Mouse (Mus musculus) lung, adult 2 months (tissue): ENCODE data around the gene Bax. TPM values are rescaled to one million over a fixed set of nuclear protein-coding genes. Genes with fewer than 3 reads are reported as not detected.

ENCODE experiments used
- DNase-seq: peaks from one replicate; pipeline ENCODE4 v3.0.0; 2022
- H3K4me1 ChIP-seq: fragments of 200-500 bp; 2 replicates; pipeline ENCODE4 v1.6.1; 2011; ENCODE audit warnings: low read length; ENCODE audit not compliant: control insufficient read depth, insufficient read depth
- H3K4me3 ChIP-seq: fragments of 200-500 bp; replicated peaks from 2 replicates; pipeline ENCODE3; 2011; ENCODE audit warnings: low read depth, mild to moderate bottlenecking, control low read depth, low read length; ENCODE audit errors: extremely low read depth
- CTCF ChIP-seq: fragments of 200-500 bp; IDR thresholded peaks from 2 replicates; pipeline ENCODE4 v1.5.1; 2011; ENCODE audit warnings: mild to moderate bottlenecking, low read length, control low read depth; ENCODE audit not compliant: insufficient read depth
- POLR2A ChIP-seq: fragments of 200-500 bp; IDR thresholded peaks from 2 replicates; pipeline ENCODE4 v1.6.1; 2011; ENCODE audit warnings: low read depth, mild to moderate bottlenecking, control low read depth, low read length, borderline replicate concordance; ENCODE audit errors: extremely low read depth
- WGBS: fragments of 180-500 bp; shearing (Covaris S2); methylation state at CpG from one replicate; pipeline ENCODE4 v1.1.7; 2018; 5-methylcytosine and 5-hydroxymethylcytosine counted together
- polyA plus RNA-seq: library from polyadenylated mRNA; depleted of rRNA; stranded (reverse); fragments of >200 nt; gene quantifications from 2 replicates; pipeline ENCODE4 v1.2.3, GENCODE M21; 2012; rRNA removed

Bax gene
- 117 and 128 TPM in 2 replicates for polyA plus RNA-seq

GRCm38 (mm10) chr7:45466283-45467089, at the start of gene Bax:
TSS of gene Bax (minus strand) at chr7:45466898.
- DNase-seq: peak; percentile 90
- Histone ChIP-seq H3K4me3 (peak within 1 kb of the TSS; percentile 78), H3K4me1 (peaks cover 7% of the 10 kb centered on the region)
- TF ChIP-seq POLR2A (peak; percentile 78; the same call in 1 of the 2 replicates), CTCF (no peak)
- under 1% methylated on average over 58 of the region's 58 CpGs for WGBS

GRCm38 (mm10) chr7:45515436-45515835, 48.7 kb upstream of the Bax start:
- no peaks in the 10 kb centered on the region for H3K4me1 ChIP-seq

GRCm38 (mm10) chr7:45514411-45514810, 47.7 kb upstream of the Bax start:
- 79% methylated on average over 7 of the region's 7 CpGs for WGBS
- TF ChIP-seq POLR2A (no peak), CTCF (no peak)
- no peak overlapping the region for H3K4me3 ChIP-seq
- H3K4me1 ChIP-seq: peaks cover 2% of the 10 kb centered on the region; the same call in 1 of the 2 replicates
- DNase-seq: no peak

More at GRCm38 (mm10) chr7:45515436-45515835, 48.7 kb upstream of the Bax start:
- 45% methylated on average over 16 of the region's 16 CpGs for WGBS
- H3K4me3 ChIP-seq: no peak overlapping the region
- TF ChIP-seq CTCF (no peak), POLR2A (no peak)
- no peak for DNase-seq

- WGBS: under 1% methylated on average over 44 of the region's 44 CpGs
- TF ChIP-seq POLR2A (peak; percentile 69; the same call in 1 of the 2 replicates), CTCF (no peak)
- peak within 1 kb of the TSS; percentile 94 for H3K4me3 ChIP-seq
- peak; percentile 93 for DNase-seq
- peaks cover 11% of the 10 kb centered on the region for H3K4me1 ChIP-seq
Observed at GRCm38 (mm10) chr7:45509912-45510787, 43.5 kb upstream of the Bax start, which contains the start of gene Nucb1. TSS of gene Nucb1 (minus strand) at chr7:45510406.

GRCm38 (mm10) chr7:45509181-45509882, 42.6 kb upstream of the Bax start:
- H3K4me1 ChIP-seq: peaks cover 11% of the 10 kb centered on the region
- no peak for DNase-seq
- TF ChIP-seq CTCF (no peak), POLR2A (no peak)
- H3K4me3 ChIP-seq: peak overlapping the region; percentile 94
- WGBS: 19% methylated on average over 19 of the region's 19 CpGs

GRCm38 (mm10) chr7:45508561-45508960, 41.9 kb upstream of the Bax start:
- H3K4me1 ChIP-seq: peaks cover 11% of the 10 kb centered on the region
- no peak for DNase-seq
- WGBS: 79% methylated on average over 6 of the region's 6 CpGs
- TF ChIP-seq POLR2A (no peak), CTCF (no peak)
- H3K4me3 ChIP-seq: no peak overlapping the region

GRCm38 (mm10) chr7:45507583-45507982, 40.9 kb upstream of the Bax start:
- WGBS: 74% methylated on average over 6 of the region's 6 CpGs
- Histone ChIP-seq H3K4me3 (no peak overlapping the region), H3K4me1 (peaks cover 11% of the 10 kb centered on the region)
- no peak for DNase-seq
- no peak for TF ChIP-seq POLR2A
- no peak for TF ChIP-seq CTCF

- Histone ChIP-seq H3K4me3 (no peak overlapping the region), H3K4me1 (no peaks in the 10 kb centered on the region)
- DNase-seq: no peak
- WGBS: 95% methylated on average over 6 of the region's 6 CpGs
- no peak for TF ChIP-seq POLR2A
- TF ChIP-seq CTCF: no peak
Observed at GRCm38 (mm10) chr7:45498427-45498826, 31.7 kb upstream of the Bax start.

GRCm38 (mm10) chr7:45494548-45494947, 27.9 kb upstream of the Bax start:
- 83% methylated on average over 9 of the region's 9 CpGs for WGBS
- H3K4me3 ChIP-seq: no peak overlapping the region
- DNase-seq: no peak
- no peak for TF ChIP-seq POLR2A
- TF ChIP-seq CTCF: no peak
- peaks cover 3% of the 10 kb centered on the region; the same call in 1 of the 2 replicates for H3K4me1 ChIP-seq
